Mouse (Mus musculus): ENCODE data around the gene Ubtd2. TPM values are rescaled to one million over a fixed set of nuclear protein-coding genes. Genes with fewer than 3 reads are reported as not detected.

Gene Ubtd2
- polyA plus RNA-seq, 1 experiment: 25.9 TPM

GRCm38 (mm10) chr11:32454231-32454799 lies 855 bp upstream of the Ubtd2 start:
- TF ChIP-seq EP300 (IDR thresholded peaks at IDR 0.05; ENCODE audit: insufficient read depth, low read depth, low read length) (no peak), CTCF (IDR thresholded peaks at IDR 0.05; ENCODE audit: low read depth, low read length) (no peak), POLR2A (IDR thresholded peaks at IDR 0.05; ENCODE audit: insufficient read depth, low read length) (no peak)
- Histone ChIP-seq H3K36me3 (ENCODE audit: control insufficient read depth, insufficient read depth, low read length, poor library complexity, severe bottlenecking) (no peaks in the 10 kb centered on the region), H3K27ac (ENCODE audit: insufficient read depth, low read length) (no peak overlapping the region), H3K4me3 (ENCODE audit: low read depth, low read length) (peak overlapping the region; percentile 84), H3K9ac (ENCODE audit: low read depth, poor library complexity, severe bottlenecking) (peak overlapping the region; percentile 97), H3K27me3 (ENCODE audit: control insufficient read depth, insufficient read depth, low read length, poor library complexity, severe bottlenecking) (peaks cover 2% of the 10 kb centered on the region), H3K9me3 (replicated peaks; ENCODE audit: control insufficient read depth, insufficient read depth, low read length, poor library complexity, severe bottlenecking) (no peaks in the 10 kb centered on the region), H3K4me1 (ENCODE audit: control insufficient read depth, insufficient read depth, low read length) (no peaks in the 10 kb centered on the region)

GRCm38 (mm10) chr11:32455507-32456141 lies 454 bp downstream of the Ubtd2 start:
- TF ChIP-seq POLR2A (IDR thresholded peaks at IDR 0.05; ENCODE audit: insufficient read depth, low read length) (no peak), CTCF (IDR thresholded peaks at IDR 0.05; ENCODE audit: low read depth, low read length) (no peak), EP300 (IDR thresholded peaks at IDR 0.05; ENCODE audit: insufficient read depth, low read depth, low read length) (no peak)
- Histone ChIP-seq H3K9ac (ENCODE audit: low read depth, poor library complexity, severe bottlenecking) (peak overlapping the region; percentile 97), H3K27me3 (ENCODE audit: control insufficient read depth, insufficient read depth, low read length, poor library complexity, severe bottlenecking) (peaks cover 2% of the 10 kb centered on the region), H3K4me1 (ENCODE audit: control insufficient read depth, insufficient read depth, low read length) (no peaks in the 10 kb centered on the region), H3K27ac (ENCODE audit: insufficient read depth, low read length) (no peak overlapping the region), H3K36me3 (ENCODE audit: control insufficient read depth, insufficient read depth, low read length, poor library complexity, severe bottlenecking) (no peaks in the 10 kb centered on the region), H3K9me3 (replicated peaks; ENCODE audit: control insufficient read depth, insufficient read depth, low read length, poor library complexity, severe bottlenecking) (no peaks in the 10 kb centered on the region), H3K4me3 (ENCODE audit: low read depth, low read length) (peak overlapping the region; percentile 67)

- peak overlapping the region; percentile 97 for H3K9ac ChIP-seq (ENCODE audit: low read depth, poor library complexity, severe bottlenecking)
- TF ChIP-seq CTCF (IDR thresholded peaks at IDR 0.05; ENCODE audit: low read depth, low read length) (no peak), POLR2A (IDR thresholded peaks at IDR 0.05; ENCODE audit: insufficient read depth, low read length) (no peak), EP300 (IDR thresholded peaks at IDR 0.05; ENCODE audit: insufficient read depth, low read depth, low read length) (no peak)
- H3K4me1 ChIP-seq (ENCODE audit: control insufficient read depth, insufficient read depth, low read length): no peaks in the 10 kb centered on the region
- H3K27ac ChIP-seq (ENCODE audit: insufficient read depth, low read length): no peak overlapping the region
- H3K9me3 ChIP-seq (replicated peaks; ENCODE audit: control insufficient read depth, insufficient read depth, low read length, poor library complexity, severe bottlenecking): no peaks in the 10 kb centered on the region
- no peak overlapping the region for H3K4me3 ChIP-seq (ENCODE audit: low read depth, low read length)
- no peaks in the 10 kb centered on the region for H3K36me3 ChIP-seq (ENCODE audit: control insufficient read depth, insufficient read depth, low read length, poor library complexity, severe bottlenecking)
- H3K27me3 ChIP-seq (ENCODE audit: control insufficient read depth, insufficient read depth, low read length, poor library complexity, severe bottlenecking): peaks cover 2% of the 10 kb centered on the region
Observed at GRCm38 (mm10) chr11:32456356-32456755, 1.2 kb downstream of the Ubtd2 start.

GRCm38 (mm10) chr11:32464282-32464681 lies 9.1 kb downstream of the Ubtd2 start:
- Histone ChIP-seq H3K27ac (ENCODE audit: insufficient read depth, low read length) (no peak overlapping the region), H3K9me3 (replicated peaks; ENCODE audit: control insufficient read depth, insufficient read depth, low read length, poor library complexity, severe bottlenecking) (no peaks in the 10 kb centered on the region), H3K4me1 (ENCODE audit: control insufficient read depth, insufficient read depth, low read length) (peaks cover 2% of the 10 kb centered on the region), H3K4me3 (ENCODE audit: low read depth, low read length) (no peak overlapping the region), H3K36me3 (ENCODE audit: control insufficient read depth, insufficient read depth, low read length, poor library complexity, severe bottlenecking) (no peaks in the 10 kb centered on the region), H3K9ac (ENCODE audit: low read depth, poor library complexity, severe bottlenecking) (no peak overlapping the region), H3K27me3 (ENCODE audit: control insufficient read depth, insufficient read depth, low read length, poor library complexity, severe bottlenecking) (no peaks in the 10 kb centered on the region)
- TF ChIP-seq CTCF (IDR thresholded peaks at IDR 0.05; ENCODE audit: low read depth, low read length) (no peak), EP300 (IDR thresholded peaks at IDR 0.05; ENCODE audit: insufficient read depth, low read depth, low read length) (no peak), POLR2A (IDR thresholded peaks at IDR 0.05; ENCODE audit: insufficient read depth, low read length) (no peak)

- peaks cover 2% of the 10 kb centered on the region for H3K4me1 ChIP-seq (ENCODE audit: control insufficient read depth, insufficient read depth, low read length)
- H3K4me3 ChIP-seq (ENCODE audit: low read depth, low read length): no peak overlapping the region
- H3K9ac ChIP-seq (ENCODE audit: low read depth, poor library complexity, severe bottlenecking): no peak overlapping the region
- no peaks in the 10 kb centered on the region for H3K36me3 ChIP-seq (ENCODE audit: control insufficient read depth, insufficient read depth, low read length, poor library complexity, severe bottlenecking)
- no peaks in the 10 kb centered on the region for H3K9me3 ChIP-seq (replicated peaks; ENCODE audit: control insufficient read depth, insufficient read depth, low read length, poor library complexity, severe bottlenecking)
- no peak overlapping the region for H3K27ac ChIP-seq (ENCODE audit: insufficient read depth, low read length)
- H3K27me3 ChIP-seq (ENCODE audit: control insufficient read depth, insufficient read depth, low read length, poor library complexity, severe bottlenecking): no peaks in the 10 kb centered on the region
- TF ChIP-seq POLR2A (IDR thresholded peaks at IDR 0.05; ENCODE audit: insufficient read depth, low read length): no peak
- no peak for TF ChIP-seq CTCF (IDR thresholded peaks at IDR 0.05; ENCODE audit: low read depth, low read length)
- no peak for TF ChIP-seq EP300 (IDR thresholded peaks at IDR 0.05; ENCODE audit: insufficient read depth, low read depth, low read length)
Observed at GRCm38 (mm10) chr11:32471925-32472324, 16.8 kb downstream of the Ubtd2 start.

GRCm38 (mm10) chr11:32474725-32475124 lies 19.6 kb downstream of the Ubtd2 start:
- Histone ChIP-seq H3K4me1 (ENCODE audit: control insufficient read depth, insufficient read depth, low read length) (no peaks in the 10 kb centered on the region), H3K27me3 (ENCODE audit: control insufficient read depth, insufficient read depth, low read length, poor library complexity, severe bottlenecking) (no peaks in the 10 kb centered on the region), H3K9ac (ENCODE audit: low read depth, poor library complexity, severe bottlenecking) (no peak overlapping the region), H3K4me3 (ENCODE audit: low read depth, low read length) (no peak overlapping the region), H3K27ac (ENCODE audit: insufficient read depth, low read length) (no peak overlapping the region), H3K36me3 (ENCODE audit: control insufficient read depth, insufficient read depth, low read length, poor library complexity, severe bottlenecking) (no peaks in the 10 kb centered on the region), H3K9me3 (replicated peaks; ENCODE audit: control insufficient read depth, insufficient read depth, low read length, poor library complexity, severe bottlenecking) (no peaks in the 10 kb centered on the region)
- TF ChIP-seq CTCF (IDR thresholded peaks at IDR 0.05; ENCODE audit: low read depth, low read length) (no peak), EP300 (IDR thresholded peaks at IDR 0.05; ENCODE audit: insufficient read depth, low read depth, low read length) (no peak), POLR2A (IDR thresholded peaks at IDR 0.05; ENCODE audit: insufficient read depth, low read length) (no peak)

All from ES-Bruce4 (cell line).